Mouse (Mus musculus): Measurements from ENCODE around the gene Trim26. TPM values are rescaled to one million over a fixed set of nuclear protein-coding genes. Genes with fewer than 3 reads are reported as not detected.
A peak's percentile ranks its signal among the peaks of the same experiment; 100 is the strongest.

Trim26 gene
- polyA plus RNA-seq, 1 experiment from 2014 or later, result 45.9 TPM

- Histone ChIP-seq H3K4me3 (replicated peaks) (peak overlapping the region; percentile 82), H3K27me3 (0 out of 2 replicates have a peak, but pooled peaks cover 4% of the 10 kb centered on the region), H3K4me1 (peaks cover 13% of the 10 kb centered on the region), H3K27ac (peak overlapping the region; percentile 98), H3K4me2 (peak overlapping the region; percentile 78), H3K9ac (peak overlapping the region; percentile 85; the same call in 1 of the 2 replicates), H3K9me3 (replicated peaks) (no peaks in the 10 kb centered on the region), H3K36me3 (no peaks in the 10 kb centered on the region)
- ATAC-seq (replicated peaks; ENCODE audit: low FRiP score), result peak; percentile 7; the same call in 1 of the 2 replicates
- 30% methylated on average over 12 of the region's 12 CpGs for WGBS
These were observed 1.1 kb upstream of the Trim26 start for GRCm38 (mm10) chr17:36835591-36836426.

- peak overlapping the region; percentile 98 for H3K27ac ChIP-seq
- peak overlapping the region; percentile 82 for H3K4me3 ChIP-seq (replicated peaks)
- ATAC-seq (replicated peaks; ENCODE audit: low FRiP score), result peak; percentile 5
- H3K4me1 ChIP-seq, result peaks cover 13% of the 10 kb centered on the region
- 20% methylated on average over 3 of the region's 3 CpGs for WGBS
- no peaks in the 10 kb centered on the region for H3K9me3 ChIP-seq (replicated peaks)
- H3K9ac ChIP-seq, result peak overlapping the region; percentile 85
- H3K27me3 ChIP-seq, result 0 out of 2 replicates have a peak, but pooled peaks cover 4% of the 10 kb centered on the region
- H3K36me3 ChIP-seq, result no peaks in the 10 kb centered on the region
- H3K4me2 ChIP-seq, result peak overlapping the region; percentile 78
These were observed 514 bp upstream of the Trim26 start for GRCm38 (mm10) chr17:36836427-36836812.

DNA sequence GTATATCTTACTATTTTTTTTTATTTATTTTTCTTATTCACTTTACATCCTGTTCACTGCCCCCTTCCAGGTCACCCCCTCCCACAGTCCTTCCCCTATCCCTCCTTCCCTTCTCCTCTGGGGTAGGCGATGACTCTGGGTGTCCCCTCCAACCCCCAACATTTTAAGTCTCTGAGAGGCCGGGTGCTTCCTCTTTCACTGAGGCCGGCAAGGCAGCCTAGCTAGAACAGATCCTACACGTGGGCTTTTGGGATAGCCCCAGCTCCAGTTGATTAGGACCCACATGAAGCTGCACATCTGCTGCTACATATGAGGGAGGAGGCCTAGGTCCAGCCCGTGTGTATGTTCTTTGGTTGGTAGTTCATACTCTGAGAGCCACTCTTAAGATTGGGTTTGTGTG lies 2.1 kb downstream of the Trim26 start:
- ATAC-seq (replicated peaks; ENCODE audit: low FRiP score), result no peak

DNA sequence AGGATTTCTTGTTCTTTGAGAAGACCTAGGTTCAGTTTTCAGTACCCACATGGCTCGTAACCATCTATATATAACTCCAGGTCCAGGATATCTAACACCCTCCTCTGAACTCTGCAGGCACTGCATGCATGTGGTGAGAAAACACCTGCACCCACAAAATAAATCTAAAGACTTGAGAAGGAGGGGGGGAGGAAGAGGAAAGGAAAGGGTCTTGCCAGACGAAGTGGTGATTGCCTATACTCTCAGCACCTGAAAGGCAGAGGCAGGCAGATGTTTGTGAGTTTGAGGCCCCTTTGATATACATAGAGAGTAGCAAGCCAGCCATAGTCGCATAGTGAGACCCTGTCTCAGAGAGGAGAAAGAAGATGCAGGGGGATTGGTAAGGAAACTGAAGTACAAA lies 3.0 kb downstream of the Trim26 start:
- WGBS, result 86% methylated on average over 3 of the region's 3 CpGs

More for the DNA sequence above, 2.1 kb downstream of the Trim26 start:
- Histone ChIP-seq H3K9me3 (replicated peaks) (no peaks in the 10 kb centered on the region), H3K9ac (no peak overlapping the region), H3K27me3 (0 out of 2 replicates have a peak, but pooled peaks cover under 1% of the 10 kb centered on the region), H3K4me2 (no peak overlapping the region), H3K27ac (no peak overlapping the region), H3K4me1 (peaks cover 19% of the 10 kb centered on the region), H3K36me3 (no peaks in the 10 kb centered on the region), H3K4me3 (replicated peaks) (no peak overlapping the region)
- 88% methylated on average over 5 of the region's 5 CpGs for WGBS

DNA sequence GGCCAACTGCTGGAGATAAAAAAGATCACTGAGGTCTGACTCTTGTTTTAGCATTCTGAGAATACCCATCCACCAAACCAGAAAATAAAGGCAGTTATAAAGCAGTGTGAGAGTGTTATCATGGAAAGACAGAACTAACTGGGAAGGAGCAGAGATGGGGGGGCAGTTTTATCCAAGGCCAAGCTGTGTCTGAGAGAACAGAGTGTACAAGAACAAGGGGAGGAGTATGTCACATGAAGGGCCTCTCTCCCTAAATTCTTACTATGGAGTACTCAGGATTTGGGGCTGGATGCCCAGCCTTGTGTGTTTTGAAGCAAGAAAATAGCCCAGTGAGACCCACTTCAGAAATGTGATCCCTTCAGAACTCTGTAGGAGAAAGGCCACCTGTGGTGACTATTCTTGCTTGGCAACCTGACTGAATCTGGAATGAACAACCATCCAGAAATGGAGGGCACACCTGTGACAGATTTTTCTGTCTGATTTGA lies 4.1 kb downstream of the Trim26 start:
- Histone ChIP-seq H3K27ac (no peak overlapping the region), H3K4me1 (peaks cover 20% of the 10 kb centered on the region), H3K36me3 (no peaks in the 10 kb centered on the region), H3K9me3 (replicated peaks) (no peaks in the 10 kb centered on the region), H3K4me2 (no peak overlapping the region), H3K9ac (no peak overlapping the region), H3K27me3 (no peaks in the 10 kb centered on the region), H3K4me3 (replicated peaks) (no peak overlapping the region)
- ATAC-seq (replicated peaks; ENCODE audit: low FRiP score), result no peak

More for the DNA sequence above, 3.0 kb downstream of the Trim26 start:
- Histone ChIP-seq H3K9ac (no peak overlapping the region), H3K4me2 (no peak overlapping the region), H3K36me3 (no peaks in the 10 kb centered on the region), H3K27ac (no peak overlapping the region), H3K4me3 (replicated peaks) (no peak overlapping the region), H3K4me1 (peaks cover 23% of the 10 kb centered on the region), H3K27me3 (no peaks in the 10 kb centered on the region), H3K9me3 (replicated peaks) (no peaks in the 10 kb centered on the region)
- ATAC-seq (replicated peaks; ENCODE audit: low FRiP score), result no peak

- H3K9ac ChIP-seq, result no peak overlapping the region
- no peaks in the 10 kb centered on the region for H3K9me3 ChIP-seq (replicated peaks)
- peaks cover 10% of the 10 kb centered on the region for H3K4me1 ChIP-seq
- H3K4me2 ChIP-seq, result no peak overlapping the region
- no peak overlapping the region for H3K27ac ChIP-seq
- no peaks in the 10 kb centered on the region for H3K27me3 ChIP-seq
- H3K36me3 ChIP-seq, result no peaks in the 10 kb centered on the region; the same call in 1 of the 2 replicates
- WGBS, result 78% methylated on average over 7 of the region's 7 CpGs
- H3K4me3 ChIP-seq (replicated peaks), result no peak overlapping the region
- ATAC-seq (replicated peaks; ENCODE audit: low FRiP score), result no peak
These were observed 6.8 kb downstream of the Trim26 start for GRCm38 (mm10) chr17:36843696-36844095.

DNA sequence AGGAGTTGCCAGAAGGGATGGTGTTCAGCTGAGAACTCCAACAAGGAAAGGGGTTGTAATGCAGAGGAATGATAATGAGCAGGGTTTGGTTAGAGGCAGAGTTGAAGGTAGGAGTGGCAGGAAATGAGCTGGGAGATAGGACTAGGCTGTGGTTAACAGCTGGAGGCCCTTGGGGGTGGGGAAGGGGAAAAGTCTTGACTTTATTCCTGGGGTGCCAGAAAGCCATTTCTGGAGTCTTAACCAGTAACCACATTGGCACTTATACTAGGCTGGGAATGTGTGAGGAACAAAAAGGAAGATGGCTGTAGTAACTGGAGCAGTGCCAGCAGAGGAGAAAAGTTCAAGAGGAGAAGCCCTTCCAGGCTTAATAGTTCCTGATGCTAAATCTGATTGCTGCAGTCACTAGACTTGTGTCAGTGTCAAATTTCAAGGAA lies 7.4 kb downstream of the Trim26 start:
- Histone ChIP-seq H3K4me2 (no peak overlapping the region), H3K9ac (no peak overlapping the region), H3K36me3 (no peaks in the 10 kb centered on the region; the same call in 1 of the 2 replicates), H3K9me3 (replicated peaks) (no peaks in the 10 kb centered on the region), H3K27ac (no peak overlapping the region), H3K4me3 (replicated peaks) (no peak overlapping the region), H3K4me1 (peaks cover 10% of the 10 kb centered on the region), H3K27me3 (no peaks in the 10 kb centered on the region)
- ATAC-seq (replicated peaks; ENCODE audit: low FRiP score), result no peak

- Histone ChIP-seq H3K4me2 (no peak overlapping the region), H3K9ac (no peak overlapping the region), H3K4me1 (peaks cover 10% of the 10 kb centered on the region), H3K27me3 (no peaks in the 10 kb centered on the region), H3K4me3 (replicated peaks) (no peak overlapping the region), H3K27ac (no peak overlapping the region), H3K9me3 (replicated peaks) (no peaks in the 10 kb centered on the region), H3K36me3 (no peaks in the 10 kb centered on the region; the same call in 1 of the 2 replicates)
- whole genome bisulfite sequencing, result 61% methylated on average over 1 of the region's 1 CpGs
- no peak for ATAC-seq (replicated peaks; ENCODE audit: low FRiP score)
These were observed 7.8 kb downstream of the Trim26 start for GRCm38 (mm10) chr17:36844725-36845124.

- Histone ChIP-seq H3K4me2 (no peak overlapping the region), H3K4me1 (peaks cover 6% of the 10 kb centered on the region; the same call in 1 of the 2 replicates), H3K9me3 (replicated peaks) (no peaks in the 10 kb centered on the region), H3K27ac (no peak overlapping the region), H3K9ac (no peak overlapping the region), H3K36me3 (peaks cover 34% of the 10 kb centered on the region), H3K27me3 (no peaks in the 10 kb centered on the region), H3K4me3 (replicated peaks) (no peak overlapping the region)
- WGBS, result 74% methylated on average over 5 of the region's 5 CpGs
- ATAC-seq (replicated peaks; ENCODE audit: low FRiP score), result no peak
These were observed 12.0 kb downstream of the Trim26 start for GRCm38 (mm10) chr17:36848911-36849310.

- H3K9me3 ChIP-seq (replicated peaks), result no peaks in the 10 kb centered on the region
- no peak for ATAC-seq (replicated peaks; ENCODE audit: low FRiP score)
These were observed 13.1 kb downstream of the Trim26 start for GRCm38 (mm10) chr17:36849992-36850391.

GRCm38 (mm10) chr17:36851200-36851599 lies 14.3 kb downstream of the Trim26 start:
- Histone ChIP-seq H3K9ac (no peak overlapping the region), H3K4me2 (no peak overlapping the region), H3K9me3 (replicated peaks) (no peaks in the 10 kb centered on the region), H3K27me3 (no peaks in the 10 kb centered on the region), H3K36me3 (peaks cover 56% of the 10 kb centered on the region), H3K27ac (no peak overlapping the region), H3K4me1 (no peaks in the 10 kb centered on the region), H3K4me3 (replicated peaks) (no peak overlapping the region)
- WGBS, result 84% methylated on average over 5 of the region's 5 CpGs
- ATAC-seq (replicated peaks; ENCODE audit: low FRiP score), result 0 out of 2 replicates have a peak, but pooled peaks have one; percentile 40

More at GRCm38 (mm10) chr17:36849992-36850391, 13.1 kb downstream of the Trim26 start:
- no peaks in the 10 kb centered on the region for H3K4me1 ChIP-seq
- H3K36me3 ChIP-seq, result peaks cover 45% of the 10 kb centered on the region
- H3K4me2 ChIP-seq, result no peak overlapping the region
- no peaks in the 10 kb centered on the region for H3K27me3 ChIP-seq
- 84% methylated on average over 2 of the region's 2 CpGs for WGBS
- no peak overlapping the region for H3K9ac ChIP-seq
- H3K27ac ChIP-seq, result no peak overlapping the region
- no peak overlapping the region for H3K4me3 ChIP-seq (replicated peaks)

- H3K4me3 ChIP-seq (replicated peaks), result no peak overlapping the region
- H3K4me2 ChIP-seq, result no peak overlapping the region
- H3K9me3 ChIP-seq (replicated peaks), result no peaks in the 10 kb centered on the region
- no peak overlapping the region for H3K9ac ChIP-seq
- H3K4me1 ChIP-seq, result no peaks in the 10 kb centered on the region
- peaks cover 60% of the 10 kb centered on the region for H3K36me3 ChIP-seq
- H3K27me3 ChIP-seq, result no peaks in the 10 kb centered on the region
- no peak overlapping the region for H3K27ac ChIP-seq
- no peak for ATAC-seq (replicated peaks; ENCODE audit: low FRiP score)
- WGBS, result 86% methylated on average over 5 of the region's 5 CpGs
These were observed 14.7 kb downstream of the Trim26 start for GRCm38 (mm10) chr17:36851627-36852026.

Measured in kidney, embryonic 15.5 days (tissue).